Mouse (Mus musculus) embryo, embryonic 9.5 days (tissue): ENCODE data around the gene Dnah7b.
A peak's percentile ranks its signal among the peaks of the same experiment; 100 is the strongest.
"Not testable (repeated sequence)": the region's sequence is repeated elsewhere in the genome, so short reads cannot be mapped to it uniquely, and the experiment has no call there.

Source experiments
- DNase-seq: peaks from one replicate; pipeline ENCODE4 v3.0.0-alpha.2; 2017; ENCODE audit errors: extremely low spot score

Dnah7b gene

GRCm38 (mm10) chr1:46066015-46066414 lies at the start of gene Dnah7b:
TSS of gene Dnah7b (plus strand) at chr1:46066315.
- peak; percentile 3 for DNase-seq

- peak; percentile 21 for DNase-seq
Observed at GRCm38 (mm10) chr1:46018382-46018977, 47.6 kb upstream of the Dnah7b start.

- DNase-seq, result peak; percentile 12
Observed at GRCm38 (mm10) chr1:46022262-46022661, 43.9 kb upstream of the Dnah7b start.

- DNase-seq, result no peak
Observed at GRCm38 (mm10) chr1:46031993-46032555, 34.0 kb upstream of the Dnah7b start.

GRCm38 (mm10) chr1:46048188-46048587 lies 17.9 kb upstream of the Dnah7b start:
- no peak for DNase-seq

GRCm38 (mm10) chr1:46066484-46067251 lies 553 bp downstream of the Dnah7b start:
- peak; percentile 89 for DNase-seq

GRCm38 (mm10) chr1:46068787-46069186 lies 2.7 kb downstream of the Dnah7b start:
- DNase-seq, result not testable (repeated sequence)

GRCm38 (mm10) chr1:46077891-46078290 lies 11.8 kb downstream of the Dnah7b start:
- DNase-seq, result no peak

GRCm38 (mm10) chr1:46100484-46100883 lies 34.4 kb downstream of the Dnah7b start:
- no peak for DNase-seq

- DNase-seq, result not testable (repeated sequence)
Observed at GRCm38 (mm10) chr1:46112606-46113005, 46.5 kb downstream of the Dnah7b start.

- not testable (repeated sequence) for DNase-seq
Observed at GRCm38 (mm10) chr1:46117179-46117578, 51.1 kb downstream of the Dnah7b start.

- DNase-seq, result no peak
Observed at GRCm38 (mm10) chr1:46128058-46128457, 61.9 kb downstream of the Dnah7b start.

- DNase-seq, result not testable (repeated sequence)
Observed at GRCm38 (mm10) chr1:46196835-46197234, 130.7 kb downstream of the Dnah7b start.

GRCm38 (mm10) chr1:46201169-46201568 lies 135.1 kb downstream of the Dnah7b start:
- DNase-seq, result not testable (repeated sequence)

GRCm38 (mm10) chr1:46210014-46210588 lies 144.0 kb downstream of the Dnah7b start:
- not testable (repeated sequence) for DNase-seq

GRCm38 (mm10) chr1:46222704-46223103 lies 156.6 kb downstream of the Dnah7b start:
- DNase-seq, result not testable (repeated sequence)

GRCm38 (mm10) chr1:46226136-46226535 lies 160.0 kb downstream of the Dnah7b start:
- DNase-seq, result not testable (repeated sequence)

- not testable (repeated sequence) for DNase-seq
Observed at GRCm38 (mm10) chr1:46268841-46269240, 202.7 kb downstream of the Dnah7b start.

GRCm38 (mm10) chr1:46271927-46272326 lies 205.8 kb downstream of the Dnah7b start:
- no peak for DNase-seq

- not testable (repeated sequence) for DNase-seq
Observed at GRCm38 (mm10) chr1:46278057-46278910, 212.2 kb downstream of the Dnah7b start.

GRCm38 (mm10) chr1:46278911-46279565 lies 212.9 kb downstream of the Dnah7b start:
- not testable (repeated sequence) for DNase-seq
